Mouse (Mus musculus) CH12.LX (cell line): ENCODE data around the gene Fcmr.

Source experiments
- CTCF ChIP-seq, 2 experiments: IDR thresholded peaks in 1 of 2; conservative IDR thresholded peaks in 1 of 2; 2 replicates each; pipeline ENCODE4 v1.5.1; 2011 to 2012; ENCODE audit warnings: low read depth in 2 of 2, low read length in 2 of 2, improper control_type of control experiment in 1 of 2, inconsistent platforms in 1 of 2, mild to moderate bottlenecking in 1 of 2, moderate library complexity in 1 of 2
- EP300 ChIP-seq: IDR thresholded peaks from 2 replicates; pipeline ENCODE4 v1.6.1; 2011; ENCODE audit warnings: low read length, improper control_type of control experiment
- NRF1 ChIP-seq: IDR thresholded peaks from 2 replicates; pipeline ENCODE4 v1.6.1; 2014; ENCODE audit warnings: low read depth, mild to moderate bottlenecking, inconsistent platforms, low read length, improper control_type of control experiment, moderate library complexity
- POLR2A ChIP-seq: IDR thresholded peaks from 2 replicates; pipeline ENCODE4 v1.6.1; 2011; ENCODE audit warnings: low read depth, mild to moderate bottlenecking, improper control_type of control experiment, low read length
- SMC3 ChIP-seq: IDR thresholded peaks from 2 replicates; pipeline ENCODE4 v1.6.1; 2011; ENCODE audit warnings: low read depth, low read length, improper control_type of control experiment
- TCF12 ChIP-seq: IDR thresholded peaks from 2 replicates; pipeline ENCODE4 v1.6.1; 2014; ENCODE audit warnings: low read depth, mild to moderate bottlenecking, inconsistent platforms, low read length, improper control_type of control experiment
- ZNF384 ChIP-seq: IDR thresholded peaks from 2 replicates; pipeline ENCODE4 v1.6.1; 2012; ENCODE audit warnings: low read depth, low read length, improper control_type of control experiment, inconsistent platforms

DNA sequence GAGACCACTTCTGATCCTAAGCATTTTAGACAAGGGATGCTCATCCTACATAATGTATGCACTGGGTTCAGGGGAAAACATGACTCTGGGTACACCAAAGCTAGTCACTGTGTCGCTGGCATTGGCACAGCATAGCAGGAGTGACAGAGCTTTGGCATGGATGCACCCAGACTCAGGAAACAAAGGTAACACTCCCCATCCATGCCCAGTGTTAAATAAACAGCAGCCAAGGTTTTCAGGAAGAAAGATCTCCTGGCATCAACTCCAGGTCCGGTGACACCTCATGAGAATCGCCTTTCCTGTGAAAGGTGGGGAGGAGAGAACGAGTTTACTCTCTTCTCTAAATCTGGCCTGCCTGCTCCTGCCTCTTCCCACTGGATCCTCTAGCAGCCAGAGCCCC, 36.8 kb upstream of the Fcmr start:
- TF ChIP-seq CTCF (conservative IDR thresholded peaks at IDR 0.05 in 1 of 2, IDR thresholded peaks at IDR 0.05 in 1 of 2; ENCODE audit: low read depth in 2 of 2, low read length in 2 of 2) (no peak), ZNF384 (no peak), NRF1 (no peak), EP300 (no peak), SMC3 (no peak), POLR2A (no peak), TCF12 (no peak)
